8 mouse cellular contexts compared by ENCODE assay signal in the genomic region with DNA sequence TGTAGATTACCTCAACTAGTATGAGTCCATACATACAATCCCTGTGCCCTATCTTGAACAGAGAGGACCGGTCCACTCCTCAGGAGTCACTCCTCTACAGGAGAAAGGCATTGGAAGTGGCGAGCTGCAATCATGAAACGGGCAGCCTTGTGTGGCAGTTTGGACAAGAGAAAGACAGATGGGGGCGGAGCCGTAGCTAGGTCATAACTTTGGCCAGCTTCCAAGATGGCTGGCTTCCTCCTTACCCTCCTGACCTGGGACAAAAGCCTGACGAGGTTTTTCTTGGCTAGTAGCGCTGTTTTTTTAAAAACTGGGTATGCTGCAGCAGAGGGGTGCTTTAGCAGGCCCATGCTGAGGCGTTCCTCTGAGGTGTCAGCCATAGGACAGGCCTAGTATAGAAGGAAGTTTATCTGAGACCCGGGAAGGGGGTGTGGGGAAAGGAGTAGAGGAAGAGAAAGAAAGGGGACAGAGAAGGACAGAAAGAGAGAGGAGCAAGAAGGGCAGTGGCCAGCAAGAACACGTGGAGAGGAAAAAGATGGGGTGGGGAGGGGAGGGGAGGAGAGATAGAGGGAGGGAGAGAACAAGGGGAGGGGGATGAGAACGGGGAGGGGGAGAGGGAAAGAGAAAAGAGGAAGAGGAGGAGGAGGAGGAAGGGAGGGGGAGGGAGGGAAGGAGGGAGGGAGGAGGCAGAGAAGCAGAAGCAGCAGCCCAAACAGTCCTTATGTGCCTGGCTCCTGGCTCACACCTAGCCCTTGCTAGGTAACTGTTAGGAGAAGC. TPM values are rescaled to one million over a fixed set of nuclear protein-coding genes. Genes with fewer than 3 reads are reported as not detected.
DNase-seq lines count a peak whose midpoint lies in the region; ATAC-seq and TF ChIP-seq lines count a peak whose summit lies in the region.

No protein-coding gene starts in this region.

- TF ChIP-seq CTCF in lung, adult 2 months (IDR thresholded peaks at IDR 0.05; ENCODE audit: insufficient read depth, low read length): no peak

- no peaks in the 10 kb centered on the region for H3K27me3 ChIP-seq in heart, embryonic 15.5 days
- H3K27me3 ChIP-seq in neural tube, embryonic 13.5 days: no peaks in the 10 kb centered on the region

- H3K4me2 ChIP-seq in heart, embryonic 15.5 days: peak overlapping the region; percentile 81
- H3K4me2 ChIP-seq in neural tube, embryonic 13.5 days: peak overlapping the region; percentile 58

- WGBS in heart, embryonic 15.5 days: 8% methylated on average over 11 of the region's 11 CpGs
- WGBS in lung, adult 2 months: 4% methylated on average over 11 of the region's 11 CpGs
- WGBS in neural tube, embryonic 13.5 days: 33% methylated on average over 10 of the region's 11 CpGs

- H3K27ac ChIP-seq in heart, embryonic 15.5 days: peak overlapping the region; percentile 94
- peak overlapping the region; percentile 66 for H3K27ac ChIP-seq in neural tube, embryonic 13.5 days (replicated peaks)

- no peaks in the 10 kb centered on the region for H3K36me3 ChIP-seq in heart, embryonic 15.5 days
- H3K36me3 ChIP-seq in neural tube, embryonic 13.5 days: no peaks in the 10 kb centered on the region

- no peak; the same call in 1 of the 2 replicates for TF ChIP-seq POLR2A in lung, adult 2 months (IDR thresholded peaks at IDR 0.05; ENCODE audit: borderline replicate concordance, extremely low read depth, low read depth, low read length)

- peak overlapping the region; percentile 48 for H3K4me3 ChIP-seq in heart, embryonic 15.5 days
- H3K4me3 ChIP-seq in lung, adult 2 months (replicated peaks; ENCODE audit: extremely low read depth, low read depth, low read length): peak overlapping the region; percentile 32
- H3K4me3 ChIP-seq in neural tube, embryonic 13.5 days: peak overlapping the region; percentile 33; the same call in 1 of the 2 replicates

- peak; percentile 65 for DNase-seq in layer of hippocampus, adult 11-12 months (ENCODE audit: low spot score)
- no peak for DNase-seq in layer of hippocampus, postnatal 25 days (ENCODE audit: extremely low spot score in 1 of 2, low spot score in 1 of 2)
- peak; percentile 54 for DNase-seq in fat pad, adult 2 months (ENCODE audit: extremely low read depth, low read depth, low spot score)
- peak; percentile 91 for DNase-seq in kidney, postnatal 10 days
- peak; percentile 68 for DNase-seq in lung, adult 2 months
- DNase-seq in frontal cortex, postnatal 14 days (ENCODE audit: low spot score in 2 of 2): no peak

- peak; percentile 71 for ATAC-seq in heart, embryonic 15.5 days (replicated peaks; ENCODE audit: insufficient number of reproducible peaks, insufficient read depth, low FRiP score, low read depth)
- peak; percentile 29 for ATAC-seq in neural tube, embryonic 13.5 days (ENCODE audit: low read depth)

- peak overlapping the region; percentile 60 for H3K9ac ChIP-seq in heart, embryonic 15.5 days
- no peak overlapping the region for H3K9ac ChIP-seq in neural tube, embryonic 13.5 days

- H3K4me1 ChIP-seq in heart, embryonic 15.5 days (replicated peaks): peaks cover 57% of the 10 kb centered on the region
- peaks cover 12% of the 10 kb centered on the region for H3K4me1 ChIP-seq in lung, adult 2 months (ENCODE audit: control insufficient read depth, insufficient read depth, low read length)
- peaks cover 31% of the 10 kb centered on the region for H3K4me1 ChIP-seq in neural tube, embryonic 13.5 days (replicated peaks)

- no peaks in the 10 kb centered on the region for H3K9me3 ChIP-seq in heart, embryonic 15.5 days (replicated peaks)
- no peaks in the 10 kb centered on the region for H3K9me3 ChIP-seq in neural tube, embryonic 13.5 days

RNA-seq across cellular contexts. Expression of a gene that starts 0.8 kb away (rescaled TPM):
- total RNA-seq in layer of hippocampus, postnatal 25 days (2021): 1 to 10 TPM; 1.6 to 2.3 TPM
- 4.8 and 5.3 TPM in 2 replicates for polyA plus RNA-seq in heart, embryonic 15.5 days (2015; fragmentation: Nextera tagmentation; extraction: Ambion mirVana)
- 5.0 and 5.4 TPM in 2 replicates for polyA plus RNA-seq in lung, adult 2 months (2012; rRNA removed)
- polyA plus RNA-seq in neural tube, embryonic 13.5 days (2015; fragmentation: Nextera tagmentation; extraction: Ambion mirVana): 1.5 and 2.3 TPM in 2 replicates

RNA-seq across cellular contexts. Expression of a gene that starts 26.4 kb away (rescaled TPM):
- total RNA-seq in layer of hippocampus, postnatal 25 days (2021): 10 to 100 TPM in 1 of 2 experiments, 1 to 10 TPM in 1; 7.5 to 12.3 TPM
- 4.3 and 7.4 TPM in 2 replicates for polyA plus RNA-seq in heart, embryonic 15.5 days (2015; fragmentation: Nextera tagmentation; extraction: Ambion mirVana)
- 16.6 and 18.9 TPM in 2 replicates for polyA plus RNA-seq in lung, adult 2 months (2012; rRNA removed)
- polyA plus RNA-seq in neural tube, embryonic 13.5 days (2015; fragmentation: Nextera tagmentation; extraction: Ambion mirVana): 12.5 and 13.5 TPM in 2 replicates

Comparison
In these comparisons a context has a peak if more than half of its experiments do, and no peak if none do; other contexts are left out.
1. DNase-seq: peak in layer of hippocampus, adult 11-12 months (single experiment), fat pad, adult 2 months (single experiment), kidney, postnatal 10 days (single experiment) and lung, adult 2 months (single experiment); none in layer of hippocampus, postnatal 25 days (0 of 2) and frontal cortex, postnatal 14 days (0 of 2).
2. Peak in every context shown above with its lines, with median percentiles within 50 percentile points of each other: H3K4me3 ChIP-seq.